In genomic region chr10:4386609-4387591, GRCm38 (mm10) we compare ENCODE assay signal across 7 mouse cellular contexts. TPM values are rescaled to one million over a fixed set of nuclear protein-coding genes. Genes with fewer than 3 reads are reported as not detected.
DNase-seq lines count a peak whose midpoint lies in the region; ATAC-seq and TF ChIP-seq lines count a peak whose summit lies in the region.

No protein-coding gene starts in this region.

- peak overlapping the region; percentile 92 for H3K4me2 ChIP-seq in embryonic facial prominence, embryonic 12.5 days (replicated peaks)
- peak overlapping the region; percentile 94 for H3K4me2 ChIP-seq in limb, embryonic 12.5 days
- H3K4me2 ChIP-seq in midbrain, embryonic 15.5 days, result peak overlapping the region; percentile 79

- TF ChIP-seq CTCF in kidney, adult 2 months (conservative IDR thresholded peaks at IDR 0.05; ENCODE audit: insufficient read depth, insufficient read length, low read depth, low read length), result no peak
- TF ChIP-seq CTCF in spleen, adult 2 months (IDR thresholded peaks at IDR 0.05; ENCODE audit: extremely low read depth, insufficient read depth, insufficient read length, insufficient replicate concordance), result no peak

- under 1% methylated on average over 72 of the region's 133 CpGs for WGBS in embryonic facial prominence, embryonic 12.5 days
- under 1% methylated on average over 87 of the region's 133 CpGs for WGBS in kidney, adult 2 months
- under 1% methylated on average over 79 of the region's 133 CpGs for WGBS in limb, embryonic 12.5 days
- under 1% methylated on average over 31 of the region's 133 CpGs for WGBS in midbrain, embryonic 15.5 days
- WGBS in spleen, adult 2 months, result under 1% methylated on average over 68 of the region's 133 CpGs

- H3K9ac ChIP-seq in embryonic facial prominence, embryonic 12.5 days, result peak overlapping the region; percentile 100
- peak overlapping the region; percentile 99 for H3K9ac ChIP-seq in limb, embryonic 12.5 days (replicated peaks)
- peak overlapping the region; percentile 94 for H3K9ac ChIP-seq in midbrain, embryonic 15.5 days

- H3K36me3 ChIP-seq in embryonic facial prominence, embryonic 12.5 days, result no peaks in the 10 kb centered on the region
- H3K36me3 ChIP-seq in kidney, adult 2 months (ENCODE audit: control insufficient read depth, insufficient read depth, low read length), result no peaks in the 10 kb centered on the region
- H3K36me3 ChIP-seq in limb, embryonic 12.5 days, result 0 out of 2 replicates have a peak, but pooled peaks cover 5% of the 10 kb centered on the region
- no peaks in the 10 kb centered on the region for H3K36me3 ChIP-seq in midbrain, embryonic 15.5 days (replicated peaks)
- H3K36me3 ChIP-seq in spleen, adult 2 months (ENCODE audit: control insufficient read depth, insufficient read depth, low read length), result no peaks in the 10 kb centered on the region

- H3K27ac ChIP-seq in embryonic facial prominence, embryonic 12.5 days, result peak overlapping the region; percentile 99
- H3K27ac ChIP-seq in kidney, adult 2 months (ENCODE audit: insufficient read depth, low read depth, low read length), result peak overlapping the region; percentile 98
- H3K27ac ChIP-seq in limb, embryonic 12.5 days, result peak overlapping the region; percentile 99
- H3K27ac ChIP-seq in midbrain, embryonic 15.5 days, result peak overlapping the region; percentile 100
- peak overlapping the region; percentile 100 for H3K27ac ChIP-seq in spleen, adult 2 months (ENCODE audit: insufficient read depth, low read length)

- peak; percentile 95 for DNase-seq in adrenal gland, postnatal 25 days
- DNase-seq in heart, adult 18-20 months, result peak; percentile 93 to 97
- peak; percentile 98 for DNase-seq in kidney, adult 2 months
- DNase-seq in spleen, adult 2 months (ENCODE audit: low read depth in 1 of 2, low spot score in 2 of 2), result peak; percentile 88 to 89

- peak overlapping the region; percentile 99 for H3K4me3 ChIP-seq in embryonic facial prominence, embryonic 12.5 days
- H3K4me3 ChIP-seq in kidney, adult 2 months (ENCODE audit: insufficient read depth, low read depth, low read length), result peak overlapping the region; percentile 60
- peak overlapping the region; percentile 99 for H3K4me3 ChIP-seq in limb, embryonic 12.5 days (replicated peaks)
- peak overlapping the region; percentile 91 for H3K4me3 ChIP-seq in midbrain, embryonic 15.5 days
- H3K4me3 ChIP-seq in spleen, adult 2 months (ENCODE audit: extremely low read depth, insufficient read depth, insufficient read length), result peak overlapping the region; percentile 86

- H3K27me3 ChIP-seq in embryonic facial prominence, embryonic 12.5 days, result no peaks in the 10 kb centered on the region
- H3K27me3 ChIP-seq in kidney, adult 2 months (replicated peaks; ENCODE audit: control insufficient read depth, insufficient read depth, low read length), result no peaks in the 10 kb centered on the region
- no peaks in the 10 kb centered on the region for H3K27me3 ChIP-seq in limb, embryonic 12.5 days
- H3K27me3 ChIP-seq in midbrain, embryonic 15.5 days (replicated peaks), result no peaks in the 10 kb centered on the region
- H3K27me3 ChIP-seq in spleen, adult 2 months (ENCODE audit: control insufficient read depth, insufficient read depth, low read length), result no peaks in the 10 kb centered on the region

- ATAC-seq in embryonic facial prominence, embryonic 12.5 days (ENCODE audit: insufficient number of reproducible peaks, insufficient read depth, low FRiP score, low TSS enrichment), result peak; percentile 90
- peak; percentile 93 for ATAC-seq in limb, embryonic 12.5 days (ENCODE audit: insufficient number of reproducible peaks, insufficient read depth, low FRiP score, low TSS enrichment, low read depth)
- ATAC-seq in midbrain, embryonic 15.5 days (replicated peaks), result peak; percentile 93

- peak; percentile 56 for TF ChIP-seq POLR2A in kidney, adult 2 months (IDR thresholded peaks at IDR 0.05; ENCODE audit: low read depth, low read length)
- TF ChIP-seq POLR2A in spleen, adult 2 months (IDR thresholded peaks at IDR 0.05; ENCODE audit: low read depth, low read length), result peak; percentile 77

- H3K4me1 ChIP-seq in embryonic facial prominence, embryonic 12.5 days, result peaks cover 32% of the 10 kb centered on the region
- H3K4me1 ChIP-seq in kidney, adult 2 months (ENCODE audit: control insufficient read depth, insufficient read depth, low read length), result peaks cover 29% of the 10 kb centered on the region
- H3K4me1 ChIP-seq in limb, embryonic 12.5 days (replicated peaks), result peaks cover 41% of the 10 kb centered on the region
- peaks cover 37% of the 10 kb centered on the region for H3K4me1 ChIP-seq in midbrain, embryonic 15.5 days
- peaks cover 8% of the 10 kb centered on the region; the same call in 1 of the 2 replicates for H3K4me1 ChIP-seq in spleen, adult 2 months (ENCODE audit: control insufficient read depth, insufficient read depth, insufficient read length)

- H3K9me3 ChIP-seq in embryonic facial prominence, embryonic 12.5 days, result no peaks in the 10 kb centered on the region
- no peaks in the 10 kb centered on the region for H3K9me3 ChIP-seq in limb, embryonic 12.5 days
- no peaks in the 10 kb centered on the region for H3K9me3 ChIP-seq in midbrain, embryonic 15.5 days

RNA-seq across cellular contexts. Expression of gene Zbtb2, which starts 1.0 kb away (rescaled TPM):
- 11.0 and 11.5 TPM in 2 replicates for total RNA-seq in adrenal gland, postnatal 25 days (2021)
- 17.8 and 18.0 TPM in 2 replicates for polyA plus RNA-seq in embryonic facial prominence, embryonic 12.5 days (2016; fragmentation: Nextera tagmentation; extraction: Ambion mirVana)
- 1 to 10 TPM; 5.5 to 6.0 TPM for total RNA-seq in heart, adult 18-20 months (2021)
- 6.6 and 6.9 TPM in 2 replicates for polyA plus RNA-seq in kidney, adult 2 months (2012; rRNA removed)
- polyA plus RNA-seq in limb, embryonic 12.5 days (2016; fragmentation: Nextera tagmentation; extraction: Ambion mirVana), result 18.8 TPM in 2 replicates
- polyA plus RNA-seq in midbrain, embryonic 15.5 days (2015; fragmentation: Nextera tagmentation; extraction: Ambion mirVana), result 16.5 and 16.6 TPM in 2 replicates
- polyA plus RNA-seq in spleen, adult 2 months (2012; rRNA removed), result 10.3 and 10.9 TPM in 2 replicates

RNA-seq across cellular contexts. Expression of gene Rmnd1, which starts 45.3 kb away (rescaled TPM):
- total RNA-seq in adrenal gland, postnatal 25 days (2021), result 48.4 and 53.7 TPM in 2 replicates
- 54.3 and 59.8 TPM in 2 replicates for polyA plus RNA-seq in embryonic facial prominence, embryonic 12.5 days (2016; fragmentation: Nextera tagmentation; extraction: Ambion mirVana)
- 10 to 100 TPM; 65.8 to 66.0 TPM for total RNA-seq in heart, adult 18-20 months (2021)
- 66.7 and 72.2 TPM in 2 replicates for polyA plus RNA-seq in kidney, adult 2 months (2012; rRNA removed)
- polyA plus RNA-seq in limb, embryonic 12.5 days (2016; fragmentation: Nextera tagmentation; extraction: Ambion mirVana), result 49.0 and 53.5 TPM in 2 replicates
- polyA plus RNA-seq in midbrain, embryonic 15.5 days (2015; fragmentation: Nextera tagmentation; extraction: Ambion mirVana), result 51.4 and 51.6 TPM in 2 replicates
- polyA plus RNA-seq in spleen, adult 2 months (2012; rRNA removed), result 19.0 and 20.4 TPM in 2 replicates

RNA-seq across cellular contexts. Expression of gene Armt1, which starts 45.4 kb away (rescaled TPM):
- total RNA-seq in adrenal gland, postnatal 25 days (2021), result 20.6 and 21.1 TPM in 2 replicates
- polyA plus RNA-seq in embryonic facial prominence, embryonic 12.5 days (2016; fragmentation: Nextera tagmentation; extraction: Ambion mirVana), result 22.8 and 23.5 TPM in 2 replicates
- total RNA-seq in heart, adult 18-20 months (2021), result 10 to 100 TPM in 1 of 2 experiments, 1 to 10 TPM in 1; 8.8 to 10.1 TPM
- 7.9 and 9.1 TPM in 2 replicates for polyA plus RNA-seq in kidney, adult 2 months (2012; rRNA removed)
- 27.5 and 28.5 TPM in 2 replicates for polyA plus RNA-seq in limb, embryonic 12.5 days (2016; fragmentation: Nextera tagmentation; extraction: Ambion mirVana)
- polyA plus RNA-seq in midbrain, embryonic 15.5 days (2015; fragmentation: Nextera tagmentation; extraction: Ambion mirVana), result 11.4 and 11.8 TPM in 2 replicates
- 7.5 and 8.4 TPM in 2 replicates for polyA plus RNA-seq in spleen, adult 2 months (2012; rRNA removed)

Comparison
In these comparisons a context has a peak if more than half of its experiments do, and no peak if none do; other contexts are left out.
1. Peak in every context shown above with its lines: DNase-seq, ATAC-seq, H3K4me3 ChIP-seq and H3K27ac ChIP-seq.